Mouse (Mus musculus): ENCODE data around the gene Prss22. TPM values are rescaled to one million over a fixed set of nuclear protein-coding genes. Genes with fewer than 3 reads are reported as not detected.
A peak's percentile ranks its signal among the peaks of the same experiment; 100 is the strongest.
"Not testable (repeated sequence)": the region's sequence is repeated elsewhere in the genome, so short reads cannot be mapped to it uniquely, and the experiment has no call there.

Prss22 gene
- polyA plus RNA-seq, 1 experiment: not detected

GRCm38 (mm10) chr17:23966658-23967401 is 31.1 kb downstream of the Prss22 start:
- no peak overlapping the region for H3K4me3 ChIP-seq (ENCODE audit: control insufficient read depth, low read depth, low read length)
- H3K27ac ChIP-seq (ENCODE audit: control insufficient read depth, insufficient read depth, low read depth, low read length): 0 out of 2 replicates have a peak overlapping the region, but pooled peaks have one; percentile 12
- TF ChIP-seq CTCF (IDR thresholded peaks at IDR 0.05; ENCODE audit: control insufficient read depth, insufficient read depth, insufficient replicate concordance, low read depth, low read length): no peak
- TF ChIP-seq POLR2A (IDR thresholded peaks at IDR 0.05; ENCODE audit: control insufficient read depth, low read depth, low read length): no peak
- no peaks in the 10 kb centered on the region for H3K27me3 ChIP-seq (ENCODE audit: control insufficient read depth, insufficient read depth, low read length)
- H3K4me1 ChIP-seq (ENCODE audit: control insufficient read depth, insufficient read depth, low read length): no peaks in the 10 kb centered on the region; the same call in 1 of the 2 replicates
- H3K36me3 ChIP-seq (ENCODE audit: control insufficient read depth, insufficient read depth, low read length): no peaks in the 10 kb centered on the region

DNA sequence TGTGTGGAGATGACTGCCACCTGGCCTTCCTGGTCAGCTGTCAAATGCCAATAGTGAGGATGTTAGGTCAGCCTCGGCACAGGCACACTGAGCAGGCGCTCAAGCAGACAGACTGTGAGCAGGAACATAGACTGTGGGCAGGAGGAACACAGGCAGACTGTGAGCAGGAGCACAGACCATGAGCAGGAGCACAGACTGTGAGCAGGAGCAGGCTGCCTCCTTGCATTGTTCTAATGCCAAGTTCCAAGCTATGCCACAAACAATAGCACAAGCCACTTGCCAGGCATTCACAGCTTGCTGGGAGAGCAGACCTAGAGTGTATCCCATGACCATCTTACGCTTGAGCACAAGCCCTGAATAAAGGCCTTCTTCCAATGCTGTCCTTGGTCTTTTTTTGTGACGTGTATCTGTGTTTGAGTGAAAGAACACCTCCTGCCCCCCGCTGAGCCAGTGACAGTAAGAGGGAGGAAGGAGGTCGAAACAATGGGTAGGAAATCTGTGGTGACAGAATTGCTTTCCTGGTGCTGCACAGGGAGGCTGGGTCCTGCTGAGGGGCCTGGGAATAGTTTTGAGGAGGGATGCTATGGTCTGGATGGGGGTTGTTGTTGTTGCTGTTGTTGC is 32.0 kb downstream of the Prss22 start:
- peak overlapping the region; percentile 14; the same call in 1 of the 2 replicates for H3K27ac ChIP-seq (ENCODE audit: control insufficient read depth, insufficient read depth, low read depth, low read length)
- H3K36me3 ChIP-seq (ENCODE audit: control insufficient read depth, insufficient read depth, low read length): no peaks in the 10 kb centered on the region
- no peaks in the 10 kb centered on the region for H3K27me3 ChIP-seq (ENCODE audit: control insufficient read depth, insufficient read depth, low read length)
- no peaks in the 10 kb centered on the region; the same call in 1 of the 2 replicates for H3K4me1 ChIP-seq (ENCODE audit: control insufficient read depth, insufficient read depth, low read length)
- TF ChIP-seq POLR2A (IDR thresholded peaks at IDR 0.05; ENCODE audit: control insufficient read depth, low read depth, low read length) (no peak), CTCF (IDR thresholded peaks at IDR 0.05; ENCODE audit: control insufficient read depth, insufficient read depth, insufficient replicate concordance, low read depth, low read length) (no peak; the same call in 1 of the 2 replicates)
- H3K4me3 ChIP-seq (ENCODE audit: control insufficient read depth, low read depth, low read length): no peak overlapping the region

DNA sequence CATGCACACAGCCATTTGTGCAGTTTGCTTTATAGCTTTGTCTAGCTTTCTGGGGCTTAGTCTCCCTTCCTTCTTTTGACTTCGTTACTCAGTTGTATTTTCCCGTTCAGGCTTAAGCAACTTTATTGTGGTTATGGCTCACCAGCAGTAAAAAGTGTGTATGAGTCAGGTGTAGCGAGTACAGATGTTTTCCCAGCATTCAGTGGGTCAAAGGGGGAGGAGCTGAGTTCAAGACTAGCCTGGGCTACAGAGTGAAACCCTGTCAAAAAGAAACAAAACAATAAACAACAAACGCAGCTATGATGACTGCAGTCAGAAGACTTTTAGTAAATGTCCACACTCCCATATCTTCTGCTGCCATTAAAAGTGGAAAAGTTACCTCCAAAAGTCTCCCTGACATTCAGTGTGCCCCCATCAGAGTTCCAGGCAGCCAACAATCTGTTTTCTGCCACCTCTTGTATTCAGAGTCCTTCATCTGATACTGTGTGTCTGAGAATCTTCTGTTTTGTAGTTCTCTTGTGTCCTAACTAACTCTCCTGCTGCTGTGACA is 36.3 kb downstream of the Prss22 start:
- no peaks in the 10 kb centered on the region for H3K27me3 ChIP-seq (ENCODE audit: control insufficient read depth, insufficient read depth, low read length)
- H3K4me1 ChIP-seq (ENCODE audit: control insufficient read depth, insufficient read depth, low read length): no peaks in the 10 kb centered on the region; the same call in 1 of the 2 replicates
- TF ChIP-seq POLR2A (IDR thresholded peaks at IDR 0.05; ENCODE audit: control insufficient read depth, low read depth, low read length): no peak
- TF ChIP-seq CTCF (IDR thresholded peaks at IDR 0.05; ENCODE audit: control insufficient read depth, insufficient read depth, insufficient replicate concordance, low read depth, low read length): no peak
- no peak overlapping the region for H3K27ac ChIP-seq (ENCODE audit: control insufficient read depth, insufficient read depth, low read depth, low read length)
- H3K4me3 ChIP-seq (ENCODE audit: control insufficient read depth, low read depth, low read length): no peak overlapping the region
- no peaks in the 10 kb centered on the region for H3K36me3 ChIP-seq (ENCODE audit: control insufficient read depth, insufficient read depth, low read length)

GRCm38 (mm10) chr17:23960084-23960738 is 37.7 kb downstream of the Prss22 start:
- Histone ChIP-seq H3K36me3 (ENCODE audit: control insufficient read depth, insufficient read depth, low read length) (no peaks in the 10 kb centered on the region), H3K4me3 (ENCODE audit: control insufficient read depth, low read depth, low read length) (no peak overlapping the region), H3K27me3 (ENCODE audit: control insufficient read depth, insufficient read depth, low read length) (no peaks in the 10 kb centered on the region), H3K27ac (ENCODE audit: control insufficient read depth, insufficient read depth, low read depth, low read length) (no peak overlapping the region), H3K4me1 (ENCODE audit: control insufficient read depth, insufficient read depth, low read length) (no peaks in the 10 kb centered on the region)
- peak; percentile 89; the same call in 1 of the 2 replicates for TF ChIP-seq CTCF (IDR thresholded peaks at IDR 0.05; ENCODE audit: control insufficient read depth, insufficient read depth, insufficient replicate concordance, low read depth, low read length)
- TF ChIP-seq POLR2A (IDR thresholded peaks at IDR 0.05; ENCODE audit: control insufficient read depth, low read depth, low read length): no peak

GRCm38 (mm10) chr17:23955174-23955573 is 42.7 kb downstream of the Prss22 start, which contains the start of gene Sbpl:
Sbpl (minus strand) TSS chr17:23955274.
- TF ChIP-seq POLR2A (IDR thresholded peaks at IDR 0.05; ENCODE audit: control insufficient read depth, low read depth, low read length) (no peak), CTCF (IDR thresholded peaks at IDR 0.05; ENCODE audit: control insufficient read depth, insufficient read depth, insufficient replicate concordance, low read depth, low read length) (no peak)
- no peaks in the 10 kb centered on the region for H3K27me3 ChIP-seq (ENCODE audit: control insufficient read depth, insufficient read depth, low read length)
- no peak within 1 kb of the TSS for H3K4me3 ChIP-seq (ENCODE audit: control insufficient read depth, low read depth, low read length)
- no peaks in the 10 kb centered on the region for H3K36me3 ChIP-seq (ENCODE audit: control insufficient read depth, insufficient read depth, low read length)
- no peaks in the 10 kb centered on the region for H3K4me1 ChIP-seq (ENCODE audit: control insufficient read depth, insufficient read depth, low read length)
- H3K27ac ChIP-seq (ENCODE audit: control insufficient read depth, insufficient read depth, low read depth, low read length): no peak within 1 kb of the TSS

- H3K4me3 ChIP-seq (ENCODE audit: control insufficient read depth, low read depth, low read length); H3K36me3 ChIP-seq (ENCODE audit: control insufficient read depth, insufficient read depth, low read length); H3K4me1 ChIP-seq (ENCODE audit: control insufficient read depth, insufficient read depth, low read length); H3K27ac ChIP-seq (ENCODE audit: control insufficient read depth, insufficient read depth, low read depth, low read length); H3K27me3 ChIP-seq (ENCODE audit: control insufficient read depth, insufficient read depth, low read length): not testable (repeated sequence)
Measured at GRCm38 (mm10) chr17:23950828-23951227, 47.1 kb downstream of the Prss22 start.

GRCm38 (mm10) chr17:23949068-23949467 is 48.8 kb downstream of the Prss22 start:
- no peak overlapping the region for H3K4me3 ChIP-seq (ENCODE audit: control insufficient read depth, low read depth, low read length)
- H3K36me3 ChIP-seq (ENCODE audit: control insufficient read depth, insufficient read depth, low read length): no peaks in the 10 kb centered on the region
- TF ChIP-seq POLR2A (IDR thresholded peaks at IDR 0.05; ENCODE audit: control insufficient read depth, low read depth, low read length) (no peak), CTCF (IDR thresholded peaks at IDR 0.05; ENCODE audit: control insufficient read depth, insufficient read depth, insufficient replicate concordance, low read depth, low read length) (no peak)
- H3K27ac ChIP-seq (ENCODE audit: control insufficient read depth, insufficient read depth, low read depth, low read length): no peak overlapping the region
- no peaks in the 10 kb centered on the region for H3K4me1 ChIP-seq (ENCODE audit: control insufficient read depth, insufficient read depth, low read length)
- H3K27me3 ChIP-seq (ENCODE audit: control insufficient read depth, insufficient read depth, low read length): no peaks in the 10 kb centered on the region

- not testable (repeated sequence) for H3K36me3 ChIP-seq (ENCODE audit: control insufficient read depth, insufficient read depth, low read length); H3K4me1 ChIP-seq (ENCODE audit: control insufficient read depth, insufficient read depth, low read length); H3K4me3 ChIP-seq (ENCODE audit: control insufficient read depth, low read depth, low read length); H3K27ac ChIP-seq (ENCODE audit: control insufficient read depth, insufficient read depth, low read depth, low read length); H3K27me3 ChIP-seq (ENCODE audit: control insufficient read depth, insufficient read depth, low read length)
Measured at GRCm38 (mm10) chr17:23947486-23947885, 50.4 kb downstream of the Prss22 start.
